Comparison of ENCODE assay signal across 32 mouse cellular contexts in the genomic region with DNA sequence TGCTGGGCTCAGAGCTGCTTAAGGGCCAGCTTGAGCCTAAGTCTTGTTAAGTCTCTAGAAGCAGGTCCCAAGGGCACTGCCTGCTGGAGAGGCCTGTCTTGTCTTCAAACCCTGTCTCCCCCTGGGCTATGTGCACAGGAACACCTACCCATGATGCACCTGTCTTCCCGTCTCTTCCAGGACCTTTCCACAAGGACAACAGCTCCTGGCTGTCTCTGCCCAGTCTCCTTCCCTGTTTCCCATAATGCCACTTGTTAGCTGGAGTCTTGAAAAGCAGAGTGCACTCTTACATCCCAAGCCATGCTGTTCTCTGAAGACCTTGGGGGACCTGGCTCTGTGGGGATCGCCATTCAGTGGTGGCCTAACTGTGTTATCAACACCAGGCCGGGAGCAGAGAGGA. TPM values are rescaled to one million over a fixed set of nuclear protein-coding genes. Genes with fewer than 3 reads are reported as not detected.
A peak's percentile ranks its signal among the peaks of the same experiment; 100 is the strongest.
DNase-seq lines count a peak whose midpoint lies in the region; ATAC-seq and TF ChIP-seq lines count a peak whose summit lies in the region.
"Had no signal": no experiment of that assay in that cellular context is flagged by ENCODE, and none has a peak within 500 bp of the region (broad histone marks: within the 10 kb centered on the region; RNA-seq: fewer than 3 reads in every experiment).

No protein-coding gene starts in this region.

- H3K27ac ChIP-seq in ES-Bruce4 (ENCODE audit: insufficient read depth, low read length), result peak overlapping the region; percentile 20; the same call in 1 of the 2 replicates
- peak overlapping the region; percentile 88 for H3K27ac ChIP-seq in forebrain, embryonic 10.5 days
- peak overlapping the region; percentile 81 for H3K27ac ChIP-seq in forebrain, embryonic 15.5 days (replicated peaks)
- H3K27ac ChIP-seq: heart, embryonic 10.5 days; hindbrain, postnatal 0 days; intestine, embryonic 15.5 days; kidney, postnatal 0 days; limb, embryonic 12.5 days; liver, embryonic 15.5 days; neural tube, embryonic 12.5 days; stomach, embryonic 15.5 days had no signal

- H3K4me3 ChIP-seq in E14TG2a.4 (replicated peaks; ENCODE audit: low read length), result 0 out of 2 replicates have a peak overlapping the region, but pooled peaks have one; percentile 39
- no peak overlapping the region for H3K4me3 ChIP-seq in ES-Bruce4 (ENCODE audit: low read depth, low read length)
- H3K4me3 ChIP-seq in forebrain, embryonic 10.5 days, result 0 out of 2 replicates have a peak overlapping the region, but pooled peaks have one; percentile 4
- no peak overlapping the region for H3K4me3 ChIP-seq in forebrain, embryonic 15.5 days
- H3K4me3 ChIP-seq: erythroblast, embryonic 14.5 days; heart, embryonic 10.5 days; intestine, embryonic 15.5 days; limb, embryonic 12.5 days; liver, embryonic 15.5 days; myocyte; neural tube, embryonic 12.5 days; stomach, embryonic 15.5 days had no signal

- no peak for ATAC-seq in forebrain, embryonic 15.5 days (replicated peaks)
- ATAC-seq: hindbrain, postnatal 0 days; intestine, embryonic 15.5 days; Patski had no signal

- peaks cover 20% of the 10 kb centered on the region for H3K27me3 ChIP-seq in E14TG2a.4 (ENCODE audit: insufficient read depth, low read length)
- no peaks in the 10 kb centered on the region for H3K27me3 ChIP-seq in ES-Bruce4 (ENCODE audit: control insufficient read depth, insufficient read depth, low read length, poor library complexity, severe bottlenecking)
- H3K27me3 ChIP-seq in forebrain, embryonic 10.5 days (ENCODE audit: poor library complexity, severe bottlenecking), result peaks cover 66% of the 10 kb centered on the region
- H3K27me3 ChIP-seq in forebrain, embryonic 15.5 days, result no peaks in the 10 kb centered on the region
- H3K27me3 ChIP-seq: intestine, embryonic 15.5 days; limb, embryonic 12.5 days; liver, embryonic 15.5 days; stomach, embryonic 15.5 days had no signal

- no peak overlapping the region for H3K4me2 ChIP-seq in forebrain, embryonic 15.5 days (replicated peaks)
- H3K4me2 ChIP-seq: intestine, embryonic 15.5 days; limb, embryonic 12.5 days; liver, embryonic 15.5 days; lung, embryonic 14.5 days; midbrain, embryonic 11.5 days; stomach, embryonic 15.5 days had no signal

- no peaks in the 10 kb centered on the region for H3K9me3 ChIP-seq in E14TG2a.4 (ENCODE audit: low read length)
- H3K9me3 ChIP-seq in ES-Bruce4 (replicated peaks; ENCODE audit: control insufficient read depth, insufficient read depth, low read length, poor library complexity, severe bottlenecking), result no peaks in the 10 kb centered on the region
- H3K9me3 ChIP-seq in forebrain, embryonic 10.5 days, result no peaks in the 10 kb centered on the region
- H3K9me3 ChIP-seq in forebrain, embryonic 15.5 days, result no peaks in the 10 kb centered on the region
- H3K9me3 ChIP-seq: heart, embryonic 10.5 days; intestine, embryonic 15.5 days; limb, embryonic 12.5 days; liver, embryonic 15.5 days; neural tube, embryonic 12.5 days; stomach, embryonic 15.5 days had no signal

- no peak for DNase-seq in forebrain, embryonic 10.5 days (ENCODE audit: extremely low spot score, low spot score)
- DNase-seq in spleen, adult 12 weeks (ENCODE audit: low spot score), result no peak
- no peak for DNase-seq in left cerebral cortex, postnatal 10 days (ENCODE audit: extremely low spot score in 1 of 2, low spot score in 2 of 2)
- DNase-seq in right cerebral cortex, postnatal 25 days, result no peak
- DNase-seq: adrenal gland, postnatal 25 days; B cell, adult 2 months; cerebellum, adult 11-12 months; cerebellum, postnatal 10 days; gastrocnemius, postnatal 14 days; heart, adult 11 months; heart, postnatal 36 days; kidney, adult 2 months; kidney, postnatal 4 days; lung, embryonic 14.5 days; lung, postnatal 14 days; thymus, postnatal 14 days had no signal

- intact Hi-C loops in left cerebral cortex, postnatal 10 days (cut with DNase I), result no loop called here

- TF ChIP-seq CTCF in E14TG2a.4 (conservative IDR thresholded peaks at IDR 0.05; ENCODE audit: low read length), result no peak
- no peak for TF ChIP-seq CTCF in ES-Bruce4 (IDR thresholded peaks at IDR 0.05; ENCODE audit: low read depth, low read length)

- peak; percentile 55; the same call in 1 of the 2 replicates for TF ChIP-seq EP300 in ES-Bruce4 (IDR thresholded peaks at IDR 0.05; ENCODE audit: insufficient read depth, low read depth, low read length)

- H3K36me3 ChIP-seq in E14TG2a.4 (ENCODE audit: insufficient read depth, low read length), result no peaks in the 10 kb centered on the region
- no peaks in the 10 kb centered on the region for H3K36me3 ChIP-seq in ES-Bruce4 (ENCODE audit: control insufficient read depth, insufficient read depth, low read length, poor library complexity, severe bottlenecking)
- H3K36me3 ChIP-seq in forebrain, embryonic 10.5 days (replicated peaks), result peaks cover 2% of the 10 kb centered on the region; the same call in 1 of the 2 replicates
- H3K36me3 ChIP-seq in forebrain, embryonic 15.5 days, result no peaks in the 10 kb centered on the region
- H3K36me3 ChIP-seq: heart, embryonic 10.5 days; intestine, embryonic 15.5 days; liver, embryonic 15.5 days; neural tube, embryonic 12.5 days; stomach, embryonic 15.5 days had no signal

- no peak overlapping the region for H3K9ac ChIP-seq in ES-Bruce4 (ENCODE audit: low read depth, poor library complexity, severe bottlenecking)
- no peak overlapping the region for H3K9ac ChIP-seq in forebrain, embryonic 15.5 days (replicated peaks)
- H3K9ac ChIP-seq: intestine, embryonic 15.5 days; limb, embryonic 12.5 days; liver, embryonic 15.5 days; lung, embryonic 14.5 days; neural tube, embryonic 12.5 days; stomach, embryonic 15.5 days had no signal

- H3K4me1 ChIP-seq in E14TG2a.4 (replicated peaks; ENCODE audit: low read depth, low read length) (peaks cover 55% of the 10 kb centered on the region), ES-Bruce4 (ENCODE audit: control insufficient read depth, insufficient read depth, low read length) (peaks cover 19% of the 10 kb centered on the region)
- peaks cover 96% of the 10 kb centered on the region for H3K4me1 ChIP-seq in forebrain, embryonic 10.5 days
- peaks cover 76% of the 10 kb centered on the region for H3K4me1 ChIP-seq in forebrain, embryonic 15.5 days

- no peak for TF ChIP-seq POLR2A in ES-Bruce4 (IDR thresholded peaks at IDR 0.05; ENCODE audit: insufficient read depth, low read length)

- 40% methylated on average over 3 of the region's 3 CpGs for WGBS in forebrain, embryonic 10.5 days
- WGBS in forebrain, embryonic 15.5 days, result 19% methylated on average over 3 of the region's 3 CpGs

RNA-seq across cellular contexts. Expression of gene Prdm16, which starts 35.7 kb away (rescaled TPM):
- 3.1 and 5.4 TPM in 2 replicates for polyA plus RNA-seq in ES-Bruce4 (2011; ENCODE audit: insufficient read depth, insufficient read length, low read depth, missing spikeins)
- polyA plus RNA-seq in forebrain, embryonic 10.5 days (2016; fragmentation: Nextera tagmentation; extraction: Ambion mirVana), result 40.1 and 43.1 TPM in 2 replicates
- 32.7 and 33.5 TPM in 2 replicates for polyA plus RNA-seq in forebrain, embryonic 15.5 days (2015; fragmentation: Nextera tagmentation; extraction: Ambion mirVana)
- total RNA-seq in left cerebral cortex, postnatal 10 days (2021), result 1 to 10 TPM; 4.9 to 6.1 TPM
- total RNA-seq: MEL had no signal
- polyA plus RNA-seq: myocyte, Patski had no signal

Comparison
In these comparisons a context has a peak if more than half of its experiments do, and no peak if none do; other contexts are left out.
1. H3K4me3 ChIP-seq: peak in E14TG2a.4 (single experiment) and forebrain, embryonic 10.5 days (single experiment); none in ES-Bruce4 (single experiment) and forebrain, embryonic 15.5 days (single experiment).
2. H3K27ac ChIP-seq: peak in every context shown above with its lines; median percentile 88 in forebrain, embryonic 10.5 days; 81 in forebrain, embryonic 15.5 days; 20 in ES-Bruce4.